Mouse (Mus musculus) embryo, embryonic 10 days (tissue): ENCODE measurements around the gene Dnajc13.
A peak's percentile ranks its signal among the peaks of the same experiment; 100 is the strongest.

Experiments
- DNase-seq: peaks from one replicate; pipeline ENCODE4 v3.0.0-alpha.2; 2015; ENCODE audit warnings: low spot score

Gene Dnajc13

DNA sequence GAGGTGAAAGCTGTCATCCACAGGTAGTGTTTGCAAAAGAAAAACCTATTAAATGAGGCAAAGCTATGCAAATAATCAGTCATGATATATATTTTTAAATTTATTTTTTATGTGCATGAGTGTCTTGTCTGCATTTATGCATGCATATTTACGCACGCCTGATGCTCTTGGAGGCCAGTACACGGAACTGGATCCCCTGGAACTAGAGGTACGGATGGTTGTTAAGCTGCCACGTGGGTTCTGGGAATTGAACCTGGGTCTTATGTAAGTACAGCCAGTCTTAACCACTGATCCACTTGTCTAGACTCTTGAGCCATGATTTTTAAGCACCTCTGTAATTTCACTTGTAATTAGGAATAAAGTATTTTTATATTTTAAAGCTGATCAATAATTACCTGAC, 79.5 kb downstream of the Dnajc13 start:
- DNase-seq: no peak

DNA sequence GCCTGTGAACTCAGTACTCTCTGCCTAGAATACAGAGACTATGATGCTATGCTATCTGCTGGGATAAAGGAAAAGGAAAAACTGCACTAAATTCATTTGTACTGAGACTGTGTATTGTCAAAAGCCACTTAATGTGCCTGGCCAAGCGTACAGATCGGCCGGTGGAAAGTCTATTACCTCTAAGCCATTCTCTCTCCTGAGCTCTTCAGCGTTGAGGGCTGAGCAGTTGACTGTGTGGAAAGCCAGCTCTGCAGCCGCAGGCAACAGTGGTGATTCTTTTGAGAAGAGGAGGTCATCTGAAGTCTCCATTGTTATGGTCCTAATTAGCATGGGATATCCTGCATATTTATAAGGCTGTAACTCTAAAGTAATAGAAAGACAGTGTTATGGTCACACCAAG, 80.4 kb downstream of the Dnajc13 start:
- no peak for DNase-seq

DNA sequence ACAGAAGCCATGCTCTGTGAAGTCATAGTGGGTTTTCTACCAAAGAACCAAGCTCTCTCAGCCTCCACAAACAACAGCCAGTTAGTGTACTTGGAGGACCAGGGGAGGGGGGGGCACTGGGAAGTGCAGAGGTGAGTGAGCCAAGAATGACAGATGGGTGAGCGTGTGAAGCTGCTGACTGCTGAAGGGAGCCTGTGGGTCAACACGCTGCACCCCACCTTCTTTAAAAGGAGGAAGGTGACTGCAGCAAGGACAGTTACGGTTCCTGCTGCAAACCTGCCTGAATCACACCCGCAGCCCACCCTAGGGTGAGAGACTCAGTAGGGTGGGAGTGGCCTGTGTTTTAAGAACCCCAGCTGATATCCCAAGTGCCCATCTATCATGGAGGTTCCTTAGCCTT, 81.1 kb downstream of the Dnajc13 start:
- DNase-seq: no peak

DNA sequence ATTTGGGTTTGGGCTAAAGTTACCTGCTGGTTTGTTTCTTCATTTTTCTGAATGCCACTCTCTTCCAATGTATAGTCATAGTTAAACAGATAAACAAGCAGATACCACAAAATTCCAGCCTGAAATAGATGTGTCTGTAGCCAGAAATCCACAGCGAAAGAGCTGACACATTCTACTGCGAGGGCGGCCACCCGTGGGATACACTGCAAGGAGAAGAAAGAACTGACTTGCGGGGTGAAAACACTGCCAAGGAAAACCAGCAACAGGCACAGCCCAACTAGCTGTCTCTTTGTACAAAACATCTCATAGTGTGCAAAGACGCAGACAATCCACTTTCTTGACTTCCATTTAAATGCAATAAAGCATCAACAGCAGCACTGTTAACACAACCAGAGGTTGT, 82.7 kb downstream of the Dnajc13 start:
- DNase-seq: no peak

DNA sequence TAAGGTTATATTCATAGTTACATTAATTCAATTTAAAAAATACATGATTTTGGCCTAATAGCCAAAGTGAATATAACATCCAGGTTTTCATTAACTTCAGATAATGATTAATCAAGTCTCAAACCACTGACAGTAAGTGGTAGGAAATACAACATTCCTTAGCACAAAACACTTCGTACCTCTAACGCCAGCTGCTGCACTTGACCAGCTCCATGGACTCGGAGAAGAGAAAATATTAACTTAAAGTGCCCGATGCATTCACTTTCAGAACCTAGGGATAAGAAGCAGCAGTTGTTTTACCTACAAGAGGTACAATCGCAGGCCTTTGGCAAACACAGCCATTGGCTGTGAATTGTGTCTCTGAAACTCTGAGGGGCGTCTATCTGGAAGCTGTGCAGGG, 90.4 kb downstream of the Dnajc13 start:
- DNase-seq: no peak

DNA sequence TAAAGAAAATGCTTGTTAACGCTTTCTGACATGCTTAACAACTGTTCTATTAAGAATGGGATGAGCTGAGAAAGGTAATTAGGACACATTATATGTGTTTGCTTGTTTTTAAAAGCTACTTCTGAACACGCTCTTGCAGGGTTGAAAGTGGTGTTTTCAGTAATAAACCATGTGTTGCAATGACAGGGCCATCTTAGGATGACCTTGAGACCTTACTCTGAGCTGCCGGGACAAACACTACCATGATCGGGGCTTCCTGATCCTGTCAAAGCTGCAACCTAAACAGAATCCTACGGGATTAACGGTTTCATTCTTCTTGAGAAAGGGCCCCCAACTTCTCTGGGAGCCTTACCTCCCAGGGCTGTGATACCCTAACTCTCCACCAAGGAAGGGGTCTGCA, 91.1 kb downstream of the Dnajc13 start:
- DNase-seq: no peak

DNA sequence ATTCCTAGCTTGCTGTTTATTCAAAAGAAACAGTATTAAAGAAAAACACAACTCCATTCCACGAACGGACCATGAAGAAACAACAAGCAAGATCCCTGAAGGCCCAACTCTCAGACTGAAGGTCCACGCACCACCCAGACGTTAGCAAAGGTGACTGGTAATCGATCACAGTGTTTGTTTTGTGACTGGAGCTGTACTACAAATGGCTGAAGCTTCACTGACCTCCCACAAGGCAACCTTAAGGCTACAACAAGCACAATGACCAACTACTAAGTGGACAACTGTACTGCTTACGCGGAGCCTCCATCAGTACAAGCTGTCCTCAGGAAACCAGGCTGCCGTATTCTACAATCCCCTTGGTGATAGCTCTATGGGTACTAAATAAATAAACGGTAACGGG, 92.7 kb downstream of the Dnajc13 start:
- DNase-seq: no peak

DNA sequence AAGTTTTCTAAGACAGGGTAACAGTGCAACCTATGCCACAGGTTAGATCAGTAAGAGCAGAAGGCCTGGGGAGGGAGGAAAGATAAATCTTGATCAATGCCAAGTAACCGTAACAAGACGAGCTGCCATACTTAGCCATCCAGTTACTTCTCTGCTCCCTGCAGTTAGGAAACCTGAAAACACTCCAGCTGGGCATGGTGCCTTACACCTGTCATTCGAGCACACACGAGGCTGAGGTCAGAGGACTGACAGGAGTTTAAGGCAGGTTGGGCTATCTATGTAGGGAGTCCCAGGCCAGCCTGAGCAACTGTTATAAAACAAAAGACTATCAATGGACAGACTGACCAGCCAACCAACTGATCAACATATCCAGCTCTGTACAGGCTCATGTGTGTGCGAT, 96.8 kb downstream of the Dnajc13 start:
- no peak for DNase-seq

DNA sequence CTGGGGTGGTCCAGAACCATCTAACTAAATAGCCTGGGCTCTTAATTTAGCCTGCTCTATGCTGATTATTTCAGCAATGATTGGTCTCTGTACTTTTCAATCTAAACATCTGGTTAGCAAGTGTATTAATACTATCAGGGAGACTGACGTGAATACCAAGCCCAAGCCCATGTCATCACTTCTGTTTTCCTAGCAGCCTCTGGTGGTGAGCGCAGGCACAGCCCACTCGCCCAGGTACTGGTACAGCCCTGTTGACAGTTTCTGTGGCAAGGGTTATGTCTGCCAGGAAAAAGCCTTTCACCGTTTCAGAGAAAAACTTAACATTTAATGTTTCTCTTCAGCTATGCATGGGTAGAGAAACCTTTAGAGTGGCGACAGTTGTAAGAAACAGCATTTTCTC, 98.5 kb downstream of the Dnajc13 start:
- DNase-seq: no peak

DNA sequence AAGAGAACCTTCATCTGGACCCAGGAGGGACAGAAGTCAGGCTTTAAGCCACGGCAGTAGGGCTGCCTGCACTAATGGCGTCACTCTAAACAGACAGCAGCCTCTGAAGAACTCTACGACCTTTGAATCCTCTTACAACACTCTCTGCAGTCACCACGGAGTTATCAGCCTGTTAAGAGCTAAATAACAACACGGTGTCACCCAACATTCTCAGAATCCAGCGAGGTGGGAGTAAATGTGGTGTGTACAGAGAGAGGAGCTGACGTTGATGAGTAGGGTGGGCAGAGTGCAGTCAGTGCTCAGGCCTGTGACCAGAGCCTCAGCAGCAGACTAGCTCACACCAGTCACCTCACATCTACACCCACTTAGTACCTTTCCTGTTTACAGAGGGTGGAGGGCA, 101.6 kb downstream of the Dnajc13 start:
- DNase-seq: no peak

DNA sequence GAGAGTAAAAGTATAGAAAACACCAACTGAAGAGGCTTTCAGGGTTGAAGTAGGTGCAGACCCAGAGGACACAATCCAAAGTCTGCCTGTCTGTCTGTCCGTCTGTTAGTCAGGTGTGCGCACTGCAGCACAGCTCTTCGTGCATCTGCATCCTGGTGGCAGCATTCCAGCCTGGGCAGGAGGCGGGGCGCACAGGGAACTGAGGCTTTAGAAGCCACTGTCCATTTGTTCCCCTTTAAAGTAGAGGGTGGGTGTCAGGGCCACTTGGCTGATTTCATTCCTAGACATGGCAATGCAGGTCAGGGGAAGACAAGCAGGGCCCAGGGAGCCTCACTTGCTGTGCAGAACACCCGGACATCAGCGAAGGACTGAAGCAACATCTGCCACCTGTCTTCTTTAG, 105.4 kb downstream of the Dnajc13 start:
- DNase-seq: no peak

DNA sequence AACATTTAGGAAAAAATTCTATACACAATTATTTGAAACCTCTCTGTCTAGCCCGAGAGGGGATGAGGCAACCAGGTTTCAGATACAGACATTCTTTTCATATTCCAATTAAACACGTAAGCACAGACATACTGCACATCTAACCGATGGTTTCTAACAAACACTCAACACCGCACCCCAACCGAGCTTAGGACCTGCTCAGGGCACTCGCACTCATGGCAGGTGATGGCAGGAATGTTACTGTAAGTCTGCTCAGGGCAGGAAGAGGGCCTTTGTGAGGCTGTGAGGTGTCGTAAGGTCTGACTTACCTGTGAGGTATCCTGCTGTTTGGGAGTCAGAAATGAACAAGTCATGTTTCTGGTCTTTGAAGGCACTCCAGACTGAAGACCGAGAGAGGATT, 106.2 kb downstream of the Dnajc13 start:
- DNase-seq: no peak

DNA sequence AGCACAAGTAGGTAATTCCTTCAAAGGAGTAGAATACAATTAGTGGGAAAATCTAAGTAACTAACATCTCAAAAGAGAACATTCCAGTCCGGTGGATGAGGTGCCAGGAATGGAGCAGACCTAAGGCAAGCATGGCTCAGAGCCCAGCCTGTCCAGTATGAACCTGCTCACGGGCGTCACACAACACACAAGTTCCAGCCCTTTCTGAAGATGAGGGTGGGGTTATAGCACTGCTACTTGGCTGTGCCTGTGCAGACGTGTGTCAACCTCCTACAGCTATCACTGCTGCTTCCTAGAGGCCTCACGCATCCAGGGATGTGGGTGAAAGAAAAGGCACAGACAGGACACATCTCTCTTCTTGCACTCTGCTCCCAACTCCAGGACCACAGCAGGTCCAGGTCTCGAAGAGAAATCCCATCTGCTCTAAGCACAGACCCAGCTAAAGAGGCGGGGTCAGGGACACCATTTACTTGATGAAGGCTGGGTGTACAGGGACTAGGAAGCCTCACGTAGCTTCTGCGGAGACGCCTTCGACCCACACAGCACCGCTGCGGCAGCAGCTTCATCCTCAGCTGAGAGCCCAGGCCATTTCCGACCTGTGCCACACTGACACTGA, 107.5 kb downstream of the Dnajc13 start:
- no peak for DNase-seq

DNA sequence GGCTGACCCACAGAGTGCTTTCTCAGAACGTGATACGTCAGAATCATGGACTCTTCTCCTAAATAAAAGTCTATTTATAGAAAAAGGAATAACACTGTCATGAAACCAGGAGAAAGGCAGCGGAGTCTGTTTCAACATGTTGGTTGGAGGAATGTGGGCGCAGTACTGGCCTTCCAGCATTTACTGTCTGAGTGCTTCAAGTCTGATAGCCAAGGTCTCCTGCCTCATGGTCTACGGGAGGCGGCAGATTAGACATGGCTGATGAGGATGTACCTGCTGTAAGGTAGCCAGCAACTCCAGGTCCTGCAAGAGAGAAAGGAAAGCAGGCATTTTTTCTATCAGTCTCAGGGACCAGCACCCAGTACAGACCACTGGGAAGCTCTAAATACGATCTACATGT, 110.6 kb downstream of the Dnajc13 start:
- DNase-seq: no peak

DNA sequence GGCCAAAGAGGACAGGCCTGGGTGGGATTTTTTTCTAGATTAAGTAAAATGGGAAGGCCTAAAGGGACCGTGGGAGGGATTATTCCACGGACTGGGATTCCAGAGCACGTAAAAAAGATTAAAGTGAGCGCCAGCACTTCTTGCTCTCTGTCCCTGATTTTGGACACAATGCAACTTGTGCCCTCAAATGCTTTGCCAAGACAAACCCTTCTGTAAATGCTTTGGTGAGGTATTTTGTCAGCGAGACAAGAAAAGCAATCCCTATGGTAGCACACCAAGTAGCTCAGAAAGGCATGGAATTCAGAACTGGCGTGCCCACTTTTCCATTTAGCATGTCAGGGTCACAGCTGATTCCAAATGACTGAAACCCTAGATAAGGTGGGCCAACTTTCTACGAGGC, 113.8 kb downstream of the Dnajc13 start:
- DNase-seq: no peak

DNA sequence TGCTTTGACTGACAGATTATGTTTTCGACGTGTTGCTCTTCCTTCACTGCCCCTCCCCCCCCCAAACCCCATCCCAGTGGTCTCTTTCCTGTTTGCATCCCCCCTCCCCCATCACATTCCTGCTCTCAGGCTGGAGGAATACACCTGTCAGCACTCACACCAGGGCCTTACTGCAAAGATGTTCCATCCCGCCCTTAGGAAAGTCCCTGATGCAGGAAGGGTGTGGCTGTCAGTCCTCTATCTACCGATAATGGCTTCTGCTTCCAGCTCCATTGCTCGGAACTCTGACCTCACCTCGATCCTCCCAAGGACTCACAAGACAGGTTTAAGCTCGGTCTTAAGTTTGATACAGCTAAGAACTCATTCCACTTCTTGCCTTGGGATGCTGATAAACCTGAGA, 116.0 kb downstream of the Dnajc13 start:
- no peak for DNase-seq

DNA sequence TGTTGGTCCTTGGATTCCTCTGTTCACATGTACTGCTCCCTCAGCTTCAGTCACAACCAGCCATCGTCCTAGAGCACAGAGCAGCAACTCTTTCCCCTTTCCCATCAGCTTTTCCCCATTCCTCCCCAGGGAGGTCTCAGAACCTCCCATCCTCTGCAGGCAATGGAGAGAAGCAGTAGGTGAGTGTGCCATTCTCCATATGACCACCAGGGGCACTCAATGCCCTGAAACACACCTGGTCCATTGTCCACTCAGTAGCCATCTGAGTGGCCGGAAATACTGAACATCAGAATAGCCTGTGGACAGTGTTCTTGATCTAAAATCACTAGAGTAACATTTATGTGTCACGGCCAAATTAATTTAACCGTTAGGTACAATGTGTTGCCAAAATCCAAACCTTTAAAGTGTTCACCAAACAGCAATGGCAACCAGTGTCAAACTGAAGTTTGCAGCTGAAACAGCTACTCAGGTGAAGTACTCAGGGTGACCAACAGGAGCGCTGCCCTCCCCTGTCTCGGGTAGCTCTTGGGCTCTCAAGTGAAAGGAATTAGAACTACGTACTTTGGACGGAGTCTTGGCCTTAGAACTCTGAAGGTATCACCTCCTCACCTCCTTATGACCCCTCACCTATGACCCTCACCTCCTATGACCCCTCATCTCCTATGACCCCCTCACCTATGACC, 118.3 kb downstream of the Dnajc13 start:
- DNase-seq: no peak

DNA sequence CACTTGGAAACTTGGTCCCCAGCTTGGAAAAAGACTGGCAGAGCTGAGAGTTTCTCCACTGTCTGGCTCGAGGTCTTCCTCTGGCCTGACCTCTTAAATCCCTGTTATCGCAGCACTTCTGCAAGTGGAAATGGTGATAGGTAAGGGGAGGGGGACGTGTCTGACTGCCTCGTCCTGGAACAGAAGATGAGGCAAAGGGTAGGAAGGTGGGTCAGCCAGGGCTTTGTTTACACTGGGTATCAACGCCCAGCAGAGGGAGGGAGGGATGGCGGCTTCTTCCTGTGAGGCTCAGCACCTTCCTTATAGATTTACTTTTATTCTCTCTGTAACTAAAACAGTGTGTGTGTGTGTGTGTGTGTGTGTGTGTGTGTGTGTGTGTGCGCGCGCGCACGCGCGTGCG, 119.9 kb downstream of the Dnajc13 start:
- no peak for DNase-seq

DNA sequence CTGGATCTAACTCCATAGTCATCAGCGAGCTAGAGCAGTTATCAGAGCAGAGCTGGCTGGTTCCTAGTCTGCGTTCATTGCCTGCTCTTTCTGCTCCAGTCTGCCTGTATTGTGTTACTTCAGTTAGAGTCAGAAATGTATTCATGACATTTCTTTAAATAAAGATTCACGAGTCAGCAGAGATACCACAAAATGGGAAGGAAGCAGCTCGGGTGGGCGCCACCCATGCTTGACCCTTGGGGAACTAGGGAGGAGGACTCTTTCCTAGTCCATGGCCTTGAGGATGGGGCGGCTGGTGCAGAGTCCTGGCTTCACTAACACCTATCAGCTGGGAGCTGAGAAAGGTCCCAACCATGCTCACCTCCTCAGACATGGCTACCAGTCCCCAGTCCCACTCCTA, 122.4 kb downstream of the Dnajc13 start:
- DNase-seq: no peak

DNA sequence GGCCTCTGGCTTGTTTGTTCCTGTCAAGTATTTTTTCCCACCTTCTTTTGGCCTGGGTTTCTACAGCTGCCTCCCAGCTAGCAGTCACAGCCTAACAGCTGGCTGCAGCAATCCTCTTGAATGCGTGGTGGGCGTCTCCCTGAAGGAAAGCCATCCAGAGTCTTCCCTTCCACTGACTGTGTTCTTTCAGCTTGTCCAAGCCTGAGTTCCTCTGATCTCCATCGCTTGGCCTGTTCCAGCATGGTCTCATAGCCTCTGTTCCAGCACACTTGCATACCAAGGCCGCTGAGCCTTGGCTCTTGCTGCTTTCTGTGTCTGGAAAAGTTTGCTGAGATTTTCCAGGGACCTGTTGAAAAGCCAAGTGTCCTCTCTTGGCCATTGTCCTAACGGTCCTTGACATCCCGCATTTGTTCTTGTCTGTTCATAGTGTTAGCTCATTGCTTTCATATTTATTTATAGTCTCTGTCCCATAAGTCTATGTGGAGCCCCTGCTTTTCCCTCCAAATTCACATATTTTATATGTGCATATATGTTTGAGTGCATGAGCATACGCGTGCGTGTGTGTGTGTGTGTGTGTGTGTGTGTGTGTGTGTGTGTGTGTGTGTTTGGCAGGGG, 132.5 kb downstream of the Dnajc13 start:
- no peak for DNase-seq

DNA sequence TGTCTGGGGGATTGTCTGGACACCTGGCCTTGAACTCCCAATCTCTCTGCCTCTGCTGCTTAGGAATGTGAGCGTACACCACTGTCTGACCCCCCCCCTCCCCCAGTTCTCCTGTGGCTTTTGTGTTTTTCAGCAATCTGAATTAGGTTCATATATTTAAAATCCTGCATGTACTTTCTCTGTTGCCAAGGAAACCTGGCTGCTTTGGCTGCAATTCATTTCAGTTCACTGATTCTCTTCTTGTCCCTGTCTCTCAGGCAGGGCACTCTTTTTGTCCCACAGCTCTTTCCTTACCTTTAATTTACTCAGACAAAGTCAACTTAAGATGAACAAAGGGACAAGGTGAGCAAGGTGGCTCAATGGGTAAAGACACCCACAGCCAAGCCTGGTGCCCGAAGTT, 134.6 kb downstream of the Dnajc13 start:
- no peak for DNase-seq

DNA sequence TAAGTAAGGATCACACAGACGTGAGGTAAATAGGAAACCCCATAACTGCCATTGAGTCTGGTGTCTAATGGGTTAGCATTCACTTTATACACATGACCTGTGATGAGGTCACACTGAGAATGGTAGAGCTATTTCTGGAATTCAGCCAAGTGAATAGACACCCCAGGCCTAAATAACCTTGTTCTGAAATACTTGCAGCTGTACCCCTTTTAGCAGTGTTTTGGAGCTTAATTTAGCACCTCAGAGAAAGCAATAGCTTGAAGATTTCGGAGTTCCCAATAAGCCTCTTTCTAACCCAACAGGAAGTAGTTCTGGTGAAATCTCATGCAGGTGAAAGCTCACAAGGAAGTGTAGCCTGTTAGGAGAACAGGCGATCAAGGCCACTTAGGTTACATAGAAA, 135.9 kb downstream of the Dnajc13 start, which contains the start of gene Ackr4:
TSS of gene Ackr4 (minus strand) at position 101 of the 400 bp plus-strand sequence.
- no peak for DNase-seq

DNA sequence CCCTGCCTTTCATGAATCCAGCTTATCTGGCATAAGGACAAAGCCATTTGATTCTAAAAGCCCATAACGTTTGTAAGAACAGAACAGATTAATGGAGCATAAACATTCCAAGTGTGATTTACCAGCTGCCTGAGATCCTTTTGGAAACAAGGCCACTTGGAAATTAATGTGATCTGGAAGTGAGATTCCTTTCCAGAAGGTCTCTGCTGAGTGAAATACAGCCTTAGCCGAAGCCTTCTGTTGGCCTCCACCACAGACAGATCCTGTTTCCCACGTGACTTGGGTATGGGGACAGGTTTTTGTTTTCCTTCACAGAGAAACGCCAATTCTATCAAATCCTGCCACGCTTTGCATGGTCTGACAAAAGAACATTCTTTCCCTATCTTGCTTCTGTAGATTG, 139.1 kb downstream of the Dnajc13 start:
- peak; percentile 11 for DNase-seq

DNA sequence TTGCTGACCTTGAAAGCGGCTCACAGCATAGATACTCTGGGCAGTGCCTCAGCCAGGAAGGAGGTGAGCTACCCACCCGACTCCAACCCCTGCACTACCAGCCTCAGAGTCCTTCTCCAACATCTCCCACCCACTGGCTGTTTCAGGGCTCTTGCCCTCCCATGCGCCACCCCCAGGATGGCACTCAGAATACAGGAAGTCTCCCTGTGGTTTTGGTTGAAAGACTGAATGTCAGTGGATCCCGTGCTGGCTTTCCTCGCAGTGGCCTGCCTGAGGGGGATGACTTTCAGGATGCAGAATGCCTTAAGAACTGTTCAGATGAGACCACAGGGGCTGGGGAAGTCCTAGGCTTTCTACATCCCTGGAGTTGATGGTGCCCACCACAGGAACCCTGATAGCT, 139.6 kb downstream of the Dnajc13 start:
- no peak for DNase-seq
